Mouse (Mus musculus): ENCODE data around the gene Fsd2.

DNA sequence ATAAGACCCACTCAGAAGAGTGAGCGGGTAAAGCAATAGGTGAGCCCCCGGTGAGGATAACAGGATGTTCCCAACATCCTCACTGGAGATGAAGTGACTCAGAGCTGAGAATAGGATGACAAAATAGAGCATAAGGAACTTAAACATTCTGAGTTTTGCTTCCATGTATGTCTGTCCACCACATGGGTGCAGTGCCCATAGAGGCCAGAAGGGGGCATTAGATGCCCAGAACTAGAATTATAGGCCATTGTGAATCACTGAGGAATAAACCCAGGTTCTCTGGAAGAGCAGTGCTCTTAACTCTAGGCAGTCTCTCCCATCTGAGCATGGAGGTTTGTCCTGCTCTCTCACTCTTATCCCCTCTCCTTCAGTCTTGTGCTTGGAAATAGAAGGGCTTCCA lies 12.4 kb downstream of the Fsd2 start:
- TF ChIP-seq USF1 (IDR thresholded peaks at IDR 0.05; ENCODE audit: low read depth, low read length) (no peak), CTCF (IDR thresholded peaks at IDR 0.05 in 2 of 3, conservative IDR thresholded peaks at IDR 0.05 in 1 of 3; ENCODE audit: control insufficient read depth in 1 of 3, insufficient read depth in 1 of 3, low read depth in 2 of 3, low read length in 3 of 3, poor library complexity in 1 of 3, severe bottlenecking in 1 of 3) (peak; percentile 71 to 91 (median 89)), RAD21 (IDR thresholded peaks at IDR 0.05; ENCODE audit: low read depth, low read length) (peak; percentile 90), GATA1 (IDR thresholded peaks at IDR 0.05; ENCODE audit: low read depth, low read length) (no peak), TAL1 (IDR thresholded peaks at IDR 0.05; ENCODE audit: low read length) (no peak), GABPA (IDR thresholded peaks at IDR 0.05; ENCODE audit: low read depth, low read length) (no peak), TBP (IDR thresholded peaks at IDR 0.05; ENCODE audit: low read depth, low read length) (no peak)

All from MEL (cell line).